Mouse (Mus musculus) cerebellum, adult 11-12 months (tissue): ENCODE data around the gene Tnip3.

Source experiments
- DNase-seq: peaks from one replicate; pipeline ENCODE4 v3.0.0; 2022

Gene Tnip3

DNA sequence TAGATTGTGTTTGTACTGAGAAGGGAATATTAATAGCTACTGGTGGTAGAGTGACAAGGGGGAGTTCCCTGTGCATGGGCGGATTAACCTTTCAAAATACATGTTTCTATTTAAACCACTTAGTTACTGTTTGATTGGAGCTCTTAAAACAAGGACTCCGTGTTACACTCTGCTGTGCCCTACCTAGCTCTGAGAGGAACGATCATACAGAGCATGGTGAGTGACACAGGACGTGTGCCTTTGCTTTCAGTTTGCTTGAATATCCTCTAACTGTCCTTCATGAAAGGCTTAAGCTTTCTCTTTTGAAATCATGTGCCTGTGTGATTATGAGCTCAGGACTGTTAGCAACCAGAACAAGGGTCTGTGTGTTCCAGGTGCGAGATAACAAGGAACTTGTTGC is at the start of gene Tnip3:
Gene Tnip3, plus strand, starts transcription at position 122 of the 400 bp plus-strand sequence.
- no peak for DNase-seq

DNA sequence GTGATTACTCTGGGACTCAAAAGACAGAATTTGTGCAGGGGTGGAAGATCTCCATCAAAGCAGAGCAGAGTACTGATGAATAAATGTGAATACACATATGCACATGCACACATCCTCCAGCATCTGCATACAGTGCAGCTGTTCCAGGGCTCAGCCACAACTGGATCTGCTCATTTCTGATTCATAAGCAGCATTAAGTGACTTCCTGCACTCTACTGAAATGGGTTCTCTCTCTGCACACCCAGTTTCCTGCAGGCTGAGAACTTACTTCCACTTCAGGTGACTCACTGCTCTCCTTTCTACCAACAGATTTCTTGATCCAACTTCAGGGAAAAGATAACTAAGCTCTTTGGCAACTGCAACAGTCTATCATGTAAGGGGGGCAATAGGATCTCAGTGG is 26.3 kb upstream of the Tnip3 start:
- no peak for DNase-seq

DNA sequence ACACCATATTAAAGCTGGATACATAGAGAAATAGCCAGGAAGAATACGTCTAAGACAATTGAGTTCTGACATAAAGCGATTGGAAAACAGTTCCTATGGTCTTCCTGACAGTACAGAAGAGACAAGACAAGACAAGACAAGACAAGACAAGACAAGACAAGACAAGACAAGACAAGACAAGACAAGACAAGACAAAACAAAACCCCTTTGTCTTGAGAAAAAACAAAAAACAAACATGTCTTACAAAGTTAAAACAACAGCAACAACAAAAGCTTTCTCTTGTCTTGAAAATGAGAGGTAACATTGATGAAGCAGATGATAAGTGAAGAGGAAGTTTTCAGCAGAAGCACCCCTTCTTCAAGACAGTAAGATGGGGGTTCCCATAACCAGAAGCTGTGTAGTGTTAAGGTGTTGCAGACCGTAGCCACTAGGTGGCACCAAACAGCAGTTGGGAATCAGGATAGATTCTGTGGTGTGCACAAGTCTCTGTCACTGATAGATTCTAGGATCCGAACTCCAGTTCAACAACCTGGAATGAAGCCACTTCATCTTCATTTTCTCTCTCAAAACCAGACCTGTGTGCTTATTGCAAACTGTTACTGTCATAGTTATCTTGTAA is 15.0 kb upstream of the Tnip3 start:
- DNase-seq, result peak; percentile 18

DNA sequence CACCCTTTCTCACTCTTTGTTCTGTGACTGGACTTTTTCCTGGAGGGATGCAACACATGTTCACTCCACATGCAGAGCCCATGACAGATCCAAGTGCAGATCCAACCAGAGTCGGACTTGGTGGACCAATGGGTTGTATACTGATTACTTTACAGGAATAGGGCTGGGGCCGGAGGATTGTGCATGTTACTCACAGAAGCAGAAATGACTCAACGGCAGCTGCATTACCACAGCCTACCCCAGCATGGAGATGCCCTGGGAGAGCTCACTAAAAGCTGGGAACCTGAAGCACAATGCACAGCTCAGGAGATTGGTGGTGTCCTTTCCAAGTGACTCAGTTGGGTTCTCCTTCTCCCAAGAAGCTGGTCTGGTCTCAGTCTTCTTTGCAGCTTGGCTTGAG is 11.3 kb upstream of the Tnip3 start:
- no peak for DNase-seq

DNA sequence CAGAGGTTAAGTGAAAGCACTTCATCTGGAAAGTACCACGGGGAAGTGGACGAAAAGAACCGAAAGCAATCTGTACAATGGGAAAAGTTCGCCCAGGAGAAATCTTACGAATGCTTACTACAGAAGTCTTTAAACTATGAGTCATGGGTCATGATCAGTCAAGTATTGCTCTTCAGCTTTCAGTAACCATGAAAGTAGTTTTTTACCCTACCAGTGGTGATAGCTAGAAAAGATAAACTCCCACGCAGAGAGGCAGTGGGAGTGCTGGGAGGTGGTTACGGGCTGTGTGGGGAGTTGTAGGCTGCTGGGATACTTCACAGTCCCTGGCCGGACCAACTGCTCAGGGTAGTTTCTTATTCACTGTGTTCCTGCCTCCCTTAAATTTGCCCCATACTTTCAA is 8.4 kb upstream of the Tnip3 start:
- no peak for DNase-seq

DNA sequence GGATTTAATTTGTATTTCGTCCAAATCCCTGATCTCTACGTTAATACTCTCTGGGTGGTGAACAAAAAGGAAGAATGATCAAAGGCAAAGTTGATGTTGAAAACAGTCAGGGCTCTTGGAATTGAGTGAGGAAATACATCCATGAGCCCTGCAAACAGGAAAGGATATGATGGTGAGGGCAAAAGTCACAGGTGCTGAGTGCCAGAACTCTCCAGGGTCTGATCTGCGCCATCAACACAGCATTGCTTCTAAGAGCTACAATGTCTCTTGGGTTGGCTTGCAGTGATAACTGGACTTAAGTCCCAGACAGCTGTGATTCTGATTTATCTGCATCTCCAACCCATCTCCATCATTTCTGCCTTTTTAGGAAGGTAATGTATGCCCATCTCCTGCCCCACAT is 4.3 kb upstream of the Tnip3 start:
- DNase-seq, result no peak

DNA sequence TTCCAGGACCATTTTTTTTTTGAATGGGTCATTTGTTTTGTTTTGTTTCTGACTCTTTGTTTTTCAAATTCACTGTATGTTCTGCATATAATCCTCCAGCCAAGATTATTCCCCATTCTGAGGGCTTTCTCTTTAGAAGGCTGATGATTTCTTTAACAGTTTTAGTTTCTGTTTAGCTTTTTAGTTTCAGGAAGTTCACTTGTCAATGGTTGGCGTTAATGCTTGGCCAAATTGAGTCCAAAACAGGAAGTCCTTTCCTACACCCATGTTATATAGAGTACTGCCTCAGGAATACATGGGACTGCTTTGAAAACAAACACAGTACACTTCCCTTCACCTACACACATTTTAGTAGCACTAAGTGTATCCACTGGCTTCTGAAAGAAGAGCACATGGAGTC is 2.8 kb downstream of the Tnip3 start:
- DNase-seq, result no peak

DNA sequence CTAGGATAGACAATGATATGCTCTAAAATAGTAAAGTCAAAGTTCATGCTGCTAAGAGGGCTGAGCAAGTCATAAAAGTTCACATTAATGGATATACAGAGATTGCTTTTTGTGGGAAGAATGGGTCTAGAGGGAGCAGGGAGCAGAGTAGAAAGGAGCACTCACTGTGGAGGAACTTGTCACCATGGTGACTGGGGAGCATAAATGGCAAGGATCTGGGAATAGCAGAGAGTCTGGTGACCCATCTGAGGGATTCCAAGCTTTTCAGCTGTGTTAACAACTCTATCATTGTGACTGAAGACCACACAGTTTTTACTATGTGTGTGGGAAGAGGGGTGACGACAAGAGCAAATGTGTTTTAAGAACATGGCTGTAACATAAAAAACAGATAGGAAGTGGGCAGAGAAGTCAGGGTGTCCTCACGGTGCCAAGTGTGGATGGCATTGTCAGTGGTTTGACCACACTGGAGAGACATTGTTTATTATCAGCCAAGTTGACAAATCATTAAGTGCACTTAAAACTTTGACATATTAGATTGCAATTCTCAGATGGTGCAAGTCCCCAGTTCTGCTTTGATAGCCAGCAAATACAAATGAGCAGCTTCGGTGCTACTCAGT is 6.2 kb downstream of the Tnip3 start:
- DNase-seq, result no peak

DNA sequence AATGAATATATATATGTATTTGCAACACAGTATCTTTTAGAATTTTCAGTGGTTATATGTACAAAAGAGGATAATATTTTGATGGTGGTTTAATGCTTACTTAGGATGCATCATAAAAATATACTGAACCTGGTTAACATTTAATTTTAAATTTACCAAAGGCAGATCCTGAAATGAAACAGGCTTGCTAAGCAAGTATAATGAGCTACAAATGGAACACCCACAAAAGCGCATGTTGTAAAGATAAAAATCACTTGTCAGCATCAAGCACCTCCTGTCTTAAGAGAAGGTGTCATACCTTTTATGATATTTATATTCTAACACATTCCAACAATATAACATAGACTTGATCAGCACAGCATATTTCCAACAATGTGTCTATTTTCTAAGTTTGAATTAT is 8.6 kb downstream of the Tnip3 start:
- no peak for DNase-seq

DNA sequence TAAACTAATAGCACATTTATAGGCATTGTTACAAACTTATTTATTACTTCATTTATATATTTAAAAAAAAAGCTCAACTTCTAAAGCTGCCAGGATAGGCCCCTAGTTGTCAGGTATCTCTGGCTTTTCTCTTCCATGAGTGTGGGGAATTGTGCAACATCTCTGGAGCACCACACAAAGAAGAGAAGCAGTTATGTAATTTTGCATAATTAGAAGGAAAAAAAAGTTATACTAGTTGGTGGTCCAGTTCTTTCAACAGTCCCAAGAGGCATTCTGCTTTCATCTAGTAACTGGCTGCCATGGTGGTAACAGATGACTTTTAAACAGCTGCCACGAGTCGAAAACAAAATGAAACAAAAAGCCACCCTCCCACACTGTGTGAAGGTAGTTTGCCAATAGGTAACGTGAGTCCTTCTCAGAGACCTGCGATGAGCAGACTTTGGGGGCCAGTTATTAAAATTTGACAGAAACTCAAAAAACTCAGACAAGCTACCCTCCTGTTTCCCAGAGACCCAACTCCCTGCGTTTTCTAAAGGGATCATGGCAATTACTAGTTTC is 12.3 kb downstream of the Tnip3 start:
- DNase-seq, result no peak

DNA sequence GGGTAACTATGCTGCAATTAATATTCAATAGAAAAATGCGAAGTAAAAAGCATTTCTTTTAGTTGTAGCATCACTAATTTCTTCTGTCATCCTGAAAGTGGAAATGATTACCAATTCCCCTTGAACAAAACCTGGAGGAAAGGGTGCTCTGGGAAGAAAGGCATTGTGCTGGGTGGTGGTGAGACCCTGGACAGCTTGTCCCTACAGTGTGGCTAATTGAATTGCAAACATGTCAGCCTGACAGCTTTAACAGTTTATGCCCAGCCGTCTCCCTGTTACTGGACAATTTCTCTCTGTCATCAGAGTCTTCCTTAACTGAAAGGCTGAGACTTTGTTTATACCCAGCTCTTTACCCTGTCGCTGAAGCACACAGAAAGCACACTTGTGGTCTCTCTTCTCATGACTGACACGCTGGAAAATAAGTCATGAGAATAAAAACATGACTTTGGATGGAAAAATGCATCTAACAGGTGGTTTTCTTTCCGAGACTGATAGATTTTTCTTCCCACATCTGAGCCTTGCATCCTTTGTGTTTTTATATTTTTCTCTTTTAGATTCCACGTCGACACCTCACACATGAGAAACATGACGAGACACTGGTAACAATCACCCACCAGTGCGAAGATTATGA is 13.0 kb downstream of the Tnip3 start:
- no peak for DNase-seq

DNA sequence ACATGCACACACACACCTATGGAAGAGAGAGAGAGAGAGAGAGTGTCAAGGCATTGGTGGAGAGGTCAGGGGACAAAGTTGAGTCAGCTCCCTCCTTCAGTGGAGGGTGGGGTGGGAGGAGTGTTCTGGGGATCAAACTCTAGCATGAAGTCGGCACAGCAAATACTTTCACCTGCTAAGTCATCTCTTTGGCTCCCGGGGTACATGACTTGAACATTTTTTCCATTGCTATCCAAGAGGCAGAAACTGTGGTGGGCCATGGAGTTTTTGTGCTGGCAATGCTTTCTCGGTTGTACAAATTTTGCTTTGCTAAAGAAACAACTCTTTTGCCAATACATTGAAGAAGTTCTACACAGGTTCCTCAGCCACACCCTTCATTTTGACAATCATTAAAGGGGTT is 13.8 kb downstream of the Tnip3 start:
- no peak for DNase-seq

DNA sequence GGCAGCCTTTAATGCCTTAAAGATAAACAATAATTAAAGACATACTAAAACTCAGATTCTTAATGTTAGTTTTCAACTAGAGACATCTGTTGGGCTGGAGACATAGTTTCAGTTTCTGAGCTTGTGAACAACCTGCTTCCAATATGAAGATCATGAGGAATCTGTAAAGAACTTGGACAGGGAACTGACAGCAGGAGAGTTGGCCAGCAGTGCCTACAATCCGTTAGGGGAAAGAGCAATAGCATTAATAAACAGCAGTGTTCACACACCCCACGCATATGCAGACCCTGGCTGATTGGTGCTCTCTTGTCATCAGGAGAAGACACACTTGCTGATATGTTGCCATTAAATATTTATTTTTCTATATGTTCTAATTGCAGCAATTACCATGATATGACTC is 15.0 kb downstream of the Tnip3 start:
- no peak for DNase-seq

DNA sequence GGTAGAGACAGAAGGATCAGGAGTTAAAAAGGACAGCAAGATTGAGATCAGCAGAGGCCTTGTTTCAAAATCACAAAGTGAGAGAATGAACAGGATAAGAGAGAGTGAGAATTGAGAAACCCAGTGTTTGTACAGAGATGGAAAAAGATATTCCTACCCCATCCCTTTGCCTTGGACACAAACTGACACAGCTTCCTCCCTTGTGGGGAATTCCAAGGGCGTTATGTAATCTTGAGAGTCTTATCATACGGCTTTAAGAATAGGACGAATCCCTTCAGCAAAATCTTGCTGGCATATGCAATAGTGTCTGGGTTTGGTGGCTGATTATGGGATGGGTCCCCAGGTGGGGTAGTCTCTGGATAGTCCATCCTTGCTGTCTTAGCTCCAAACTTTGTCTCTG is 16.0 kb downstream of the Tnip3 start:
- DNase-seq, result no peak

DNA sequence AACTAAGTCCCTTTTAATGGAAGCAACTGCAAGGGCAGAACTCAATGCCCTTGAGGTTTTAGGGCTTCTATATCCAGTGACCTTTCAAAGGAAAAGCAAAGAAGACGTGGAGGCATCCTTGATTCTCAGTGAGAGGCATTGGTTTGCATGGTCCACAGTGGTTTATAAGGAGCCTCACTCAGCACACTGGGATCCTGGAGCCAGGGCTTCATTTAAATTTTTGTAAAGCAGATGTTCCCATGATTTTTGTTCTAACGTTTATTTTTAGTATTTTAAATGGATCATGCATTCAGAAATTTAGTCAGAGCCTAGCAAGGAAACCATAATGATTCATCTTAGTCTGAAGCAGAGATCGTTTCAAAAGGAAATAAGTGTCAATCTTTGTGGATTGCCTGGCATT is 17.3 kb downstream of the Tnip3 start:
- DNase-seq, result no peak

DNA sequence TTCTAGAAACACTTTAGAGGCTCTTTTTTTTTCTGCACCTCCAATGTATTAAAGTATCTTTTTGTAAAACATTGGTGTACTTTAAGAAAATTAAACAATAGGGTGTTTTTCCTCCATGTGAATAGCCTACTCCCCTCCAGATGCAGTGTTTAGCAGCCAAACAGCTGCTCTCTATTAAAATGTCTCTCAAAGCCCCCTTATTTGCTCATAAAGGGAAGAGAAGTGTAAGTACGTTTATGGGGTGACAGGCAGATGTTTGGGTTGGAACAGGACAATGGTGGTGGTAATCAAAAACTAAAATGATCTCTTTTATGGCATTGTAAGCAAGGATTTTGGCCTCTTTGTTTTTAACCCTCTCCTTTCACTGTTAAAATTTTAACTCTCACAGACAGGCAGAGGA is 17.8 kb downstream of the Tnip3 start:
- DNase-seq, result no peak

DNA sequence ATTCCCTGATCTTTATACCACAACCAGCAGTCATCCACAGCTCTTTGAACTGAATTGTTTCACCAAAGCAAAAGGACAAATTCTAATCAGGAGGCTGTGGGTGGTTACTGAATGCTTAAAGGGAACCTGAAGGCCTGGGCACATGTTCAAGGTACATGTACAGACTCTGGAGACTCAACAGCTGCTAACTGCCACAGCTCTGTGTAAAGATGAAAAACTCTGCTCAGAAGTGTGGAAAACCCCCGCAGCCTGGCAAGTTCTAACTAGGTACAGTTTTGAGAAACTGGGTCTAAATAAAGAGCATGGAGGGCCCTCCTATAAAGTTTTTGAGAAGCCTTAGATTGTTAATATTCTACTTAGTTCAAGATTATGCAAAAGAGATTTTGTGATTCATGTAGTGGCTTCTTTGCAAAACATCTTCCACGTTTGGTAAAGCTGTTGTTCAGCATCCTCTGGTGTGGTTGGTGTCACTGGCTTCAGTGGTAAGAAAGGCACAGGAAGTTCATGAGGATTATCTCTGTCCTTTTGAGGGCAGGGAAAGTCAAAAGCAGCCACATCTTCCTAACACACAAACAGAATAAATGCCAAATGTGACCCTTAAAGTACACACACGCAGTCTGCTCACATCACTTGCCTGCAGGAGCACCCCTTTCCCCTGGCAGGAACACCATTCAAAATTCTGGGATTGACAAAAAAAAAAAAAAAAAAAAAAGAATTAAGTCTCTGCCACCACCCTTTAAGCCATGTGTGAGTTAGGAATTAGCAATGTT is 39.0 kb downstream of the Tnip3 start:
- no peak for DNase-seq

DNA sequence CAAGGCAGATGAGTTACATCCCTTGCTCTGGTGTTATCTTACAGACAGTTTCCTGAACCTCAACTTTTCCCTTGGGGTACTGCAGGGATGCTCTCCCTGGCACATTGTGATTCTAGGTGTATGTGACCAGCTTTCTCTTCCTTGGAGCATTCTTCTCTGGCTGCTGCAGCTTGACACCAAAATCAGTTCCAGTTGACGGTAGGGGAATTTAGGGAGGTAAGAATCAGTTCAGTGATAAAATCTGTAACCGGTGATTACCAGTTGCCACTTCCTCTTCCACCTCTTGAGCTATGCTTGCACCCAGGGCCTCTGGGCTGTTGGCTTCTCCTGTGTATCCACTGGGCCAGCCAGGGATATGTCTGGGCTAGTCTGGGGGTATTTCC is 39.5 kb downstream of the Tnip3 start:
- DNase-seq, result no peak

DNA sequence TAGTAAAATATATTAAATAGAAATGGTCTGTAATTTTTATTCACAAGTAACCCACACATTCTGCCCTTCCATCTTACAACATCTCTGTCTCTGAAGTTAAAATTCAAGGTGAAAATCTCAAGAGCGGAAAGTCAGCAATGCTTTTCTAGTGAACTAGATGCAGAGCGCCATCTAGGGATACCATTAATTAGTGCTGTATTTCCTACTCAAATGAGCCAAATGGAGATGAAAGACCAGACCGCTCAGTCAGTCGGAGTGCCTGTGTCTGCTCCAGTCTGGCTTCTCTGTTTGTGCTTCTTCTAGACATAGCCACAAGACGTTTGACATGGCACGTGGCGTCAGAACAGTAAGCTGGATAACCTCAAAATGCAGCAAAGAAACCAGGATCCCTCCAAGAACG is 44.6 kb downstream of the Tnip3 start:
- DNase-seq, result no peak

DNA sequence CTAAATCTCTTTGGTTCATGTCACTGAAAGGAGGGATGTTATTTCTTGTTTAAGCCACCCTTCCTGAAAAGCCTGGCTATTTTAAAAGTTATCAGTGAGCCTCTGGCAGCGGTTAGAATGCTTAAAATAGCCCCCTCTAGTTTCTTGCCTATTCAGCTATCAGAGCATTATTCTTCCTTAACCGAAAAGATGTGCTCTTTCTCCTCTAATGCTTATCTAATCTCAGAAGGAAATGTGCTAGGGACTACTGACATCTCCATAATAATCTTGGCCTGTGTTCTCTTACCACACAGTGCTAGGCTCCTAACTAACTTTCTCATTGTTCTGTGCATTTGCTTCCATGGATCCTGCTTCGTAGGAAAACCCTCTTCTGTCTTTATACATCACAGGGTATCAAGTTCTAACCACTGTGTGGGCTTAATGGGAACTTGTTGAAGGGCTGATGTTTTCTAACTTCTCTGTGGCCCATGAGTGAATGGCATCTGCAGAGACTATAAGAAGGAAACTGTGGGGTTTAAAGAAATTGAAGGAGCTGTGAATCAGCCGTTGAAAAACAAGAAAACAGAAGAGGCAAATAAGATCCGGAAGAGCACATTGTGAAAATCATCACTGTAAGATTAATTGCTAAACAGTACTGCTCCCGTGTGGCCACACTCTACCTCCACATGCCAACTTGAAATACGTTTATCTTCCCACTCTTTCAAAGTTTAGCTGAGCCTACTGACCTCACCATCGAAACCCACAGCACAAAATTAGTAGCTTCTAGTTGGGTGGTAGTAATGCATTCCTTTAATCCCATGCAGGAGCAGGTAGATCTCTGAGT is 53.2 kb downstream of the Tnip3 start:
- no peak for DNase-seq

DNA sequence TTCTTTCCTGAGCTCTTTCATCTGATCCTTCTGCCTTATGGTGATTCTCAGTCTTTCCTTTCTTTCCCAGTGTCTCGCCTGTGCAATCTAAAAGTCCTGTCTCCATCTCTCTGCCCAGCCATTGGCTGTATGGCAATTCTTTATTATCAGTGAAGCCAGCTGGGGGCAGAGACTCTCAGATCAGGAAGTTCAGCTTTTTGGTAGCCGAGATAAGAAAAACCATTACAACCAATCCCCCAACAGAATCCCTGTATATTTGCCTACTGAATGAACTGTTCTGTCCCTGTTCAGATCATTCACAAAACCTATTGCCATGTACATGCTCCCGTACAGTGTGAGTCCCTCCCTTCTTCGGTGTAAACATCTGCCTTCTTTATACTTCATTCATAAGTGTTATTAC is 57.9 kb downstream of the Tnip3 start:
- DNase-seq, result no peak

DNA sequence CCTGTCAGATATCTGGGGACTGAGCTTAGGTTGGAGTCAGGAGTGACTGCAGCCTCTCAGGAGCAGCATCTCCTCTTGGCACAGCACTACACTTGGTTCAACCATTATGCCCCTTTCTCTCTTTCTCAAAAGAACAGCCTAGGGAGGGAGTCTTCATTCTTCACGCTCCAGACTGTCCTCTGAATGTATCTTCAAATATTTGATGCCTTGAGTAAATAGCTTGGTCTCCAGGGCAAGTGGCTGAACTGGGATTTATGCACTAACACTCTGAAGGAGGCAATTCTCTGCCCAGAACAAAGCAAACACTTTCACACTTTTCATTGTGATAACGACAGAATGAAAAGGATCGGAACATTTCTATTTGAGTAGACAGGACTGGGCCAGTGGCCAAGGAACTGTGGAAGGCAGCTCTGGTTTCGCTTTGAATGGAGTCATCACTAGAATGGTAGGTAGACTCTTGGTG is 59.8 kb downstream of the Tnip3 start:
- DNase-seq, result no peak
